Mouse (Mus musculus) ES-CJ7 (cell line): ENCODE measurements around the gene Pak7.

ENCODE experiments used
- DNase-seq: peaks from one replicate; pipeline ENCODE4 v3.0.0; 2011; ENCODE audit warnings: low read depth, low spot score

The Pak7 gene

GRCm38 (mm10) chr2:136048464-136048863 lies 339.3 kb downstream of the Pak7 start:
- no peak for DNase-seq
